Mouse (Mus musculus): ENCODE results near the gene H2-Oa. TPM values are rescaled to one million over a fixed set of nuclear protein-coding genes. Genes with fewer than 3 reads are reported as not detected.

Gene H2-Oa
- total RNA-seq, 2 experiments from 2014 or later, result 0.44 TPM; not detected in 1

GRCm38 (mm10) chr17:34120180-34120723, 28.1 kb downstream of the H2-Oa start:
- Histone ChIP-seq H3K27ac (peak overlapping the region; percentile 100), H3K4me3 (peak overlapping the region; percentile 98)
- DNase-seq (ENCODE audit: low spot score in 2 of 2), result peak; percentile 88
- TF ChIP-seq CTCF (conservative IDR thresholded peaks at IDR 0.05), result no peak

GRCm38 (mm10) chr17:34120814-34121171, 28.7 kb downstream of the H2-Oa start:
- TF ChIP-seq CTCF (conservative IDR thresholded peaks at IDR 0.05), result peak; percentile 56
- Histone ChIP-seq H3K4me3 (peak overlapping the region; percentile 98), H3K27ac (peak overlapping the region; percentile 100)
- peak in 1 of 2 experiments; percentile 67 for DNase-seq (ENCODE audit: low spot score in 2 of 2)

GRCm38 (mm10) chr17:34121172-34121878, 29.2 kb downstream of the H2-Oa start:
- peak; percentile 87 to 92 for DNase-seq (ENCODE audit: low spot score in 2 of 2)
- H3K4me3 ChIP-seq, result peak overlapping the region; percentile 98

GRCm38 (mm10) chr17:34121879-34122187, 29.7 kb downstream of the H2-Oa start:
- peak overlapping the region; percentile 100 for H3K27ac ChIP-seq
- peak overlapping the region; percentile 98 for H3K4me3 ChIP-seq
- no peak for TF ChIP-seq CTCF (conservative IDR thresholded peaks at IDR 0.05)
- peak in 1 of 2 experiments; percentile 40 for DNase-seq (ENCODE audit: low spot score in 2 of 2)

More at GRCm38 (mm10) chr17:34121172-34121878, 29.2 kb downstream of the H2-Oa start:
- peak overlapping the region; percentile 100 for H3K27ac ChIP-seq
- TF ChIP-seq CTCF (conservative IDR thresholded peaks at IDR 0.05), result no peak

GRCm38 (mm10) chr17:34122188-34122984, 30.2 kb downstream of the H2-Oa start, which contains the start of gene Brd2:
Brd2 (minus strand) TSS chr17:34122634.
- Histone ChIP-seq H3K27ac (peak within 1 kb of the TSS; percentile 100), H3K4me3 (peak within 1 kb of the TSS; percentile 98)
- peak; percentile 95 to 98 for DNase-seq (ENCODE audit: low spot score in 2 of 2)
- TF ChIP-seq CTCF (conservative IDR thresholded peaks at IDR 0.05), result peak; percentile 48

- no peak for DNase-seq (ENCODE audit: low spot score in 2 of 2)
- Histone ChIP-seq H3K27ac (peak overlapping the region; percentile 100), H3K4me3 (peak overlapping the region; percentile 98)
- TF ChIP-seq CTCF (conservative IDR thresholded peaks at IDR 0.05), result no peak
These were observed 31.0 kb downstream of the H2-Oa start for GRCm38 (mm10) chr17:34123111-34123510.

GRCm38 (mm10) chr17:34123518-34123917, 31.4 kb downstream of the H2-Oa start:
- no peak for DNase-seq (ENCODE audit: low spot score in 2 of 2)
- peak overlapping the region; percentile 100 for H3K27ac ChIP-seq
- H3K4me3 ChIP-seq, result peak overlapping the region; percentile 98
- no peak for TF ChIP-seq CTCF (conservative IDR thresholded peaks at IDR 0.05)

- no peak overlapping the region for H3K27ac ChIP-seq
- DNase-seq (ENCODE audit: low spot score in 2 of 2), result no peak
- H3K4me3 ChIP-seq, result no peak overlapping the region
- no peak for TF ChIP-seq CTCF (conservative IDR thresholded peaks at IDR 0.05)
These were observed 32.5 kb downstream of the H2-Oa start for GRCm38 (mm10) chr17:34124649-34125048.

GRCm38 (mm10) chr17:34126826-34127420, 34.8 kb downstream of the H2-Oa start:
- no peak for TF ChIP-seq CTCF (conservative IDR thresholded peaks at IDR 0.05)
- no peak for DNase-seq (ENCODE audit: low spot score in 2 of 2)
- Histone ChIP-seq H3K4me3 (no peak overlapping the region), H3K27ac (peak overlapping the region; percentile 92)

- H3K27ac ChIP-seq, result peak overlapping the region; percentile 92
- no peak overlapping the region for H3K4me3 ChIP-seq
- DNase-seq (ENCODE audit: low spot score in 2 of 2), result peak in 1 of 2 experiments; percentile 68
These were observed 35.3 kb downstream of the H2-Oa start for GRCm38 (mm10) chr17:34127475-34127874.

GRCm38 (mm10) chr17:34128264-34128937, 36.3 kb downstream of the H2-Oa start:
- peak; percentile 68 to 76 for DNase-seq (ENCODE audit: low spot score in 2 of 2)
- peak; percentile 65 for TF ChIP-seq CTCF (conservative IDR thresholded peaks at IDR 0.05)
- Histone ChIP-seq H3K4me3 (peak overlapping the region; percentile 10), H3K27ac (peak overlapping the region; percentile 92)

More at GRCm38 (mm10) chr17:34127475-34127874, 35.3 kb downstream of the H2-Oa start:
- no peak for TF ChIP-seq CTCF (conservative IDR thresholded peaks at IDR 0.05)
